Mouse (Mus musculus) myocyte (in vitro differentiated cells): ENCODE data around the gene Rab24.

ENCODE experiments used
- CEBPB ChIP-seq: IDR thresholded peaks from 2 replicates; pipeline ENCODE4 v1.6.1; 2011; ENCODE audit warnings: mild to moderate bottlenecking, moderate library complexity; ENCODE audit not compliant: poor library complexity, insufficient read depth, severe bottlenecking
- MAX ChIP-seq: IDR thresholded peaks from one replicate; pipeline ENCODE4 v1.6.1; 2011; ENCODE audit warnings: low read depth, mild to moderate bottlenecking, control low read depth
- MYOG ChIP-seq, 3 experiments: IDR thresholded peaks; one replicate each; pipeline ENCODE4 v1.6.1; 2011; ENCODE audit warnings: control low read depth in 2 of 3, low read depth in 2 of 3, mild to moderate bottlenecking in 2 of 3; ENCODE audit not compliant: insufficient read length in 2 of 3, control insufficient read depth in 1 of 3, insufficient read depth in 1 of 3
- POLR2A ChIP-seq: IDR thresholded peaks from one replicate; pipeline ENCODE4 v1.6.1; 2011; ENCODE audit warnings: low read depth, mild to moderate bottlenecking, control low read depth, moderate library complexity; ENCODE audit not compliant: insufficient read length
- POLR2AphosphoS2 ChIP-seq: IDR thresholded peaks from one replicate; pipeline ENCODE4 v1.6.1; 2011; ENCODE audit warnings: low read depth, control low read depth; ENCODE audit not compliant: insufficient read length
- REST ChIP-seq: IDR thresholded peaks from one replicate; pipeline ENCODE4 v1.6.1; 2011; ENCODE audit warnings: mild to moderate bottlenecking, control low read depth, moderate library complexity; ENCODE audit not compliant: insufficient read depth, insufficient read length
- SRF ChIP-seq: IDR thresholded peaks from one replicate; pipeline ENCODE4 v1.6.1; 2011; ENCODE audit warnings: low read depth; ENCODE audit not compliant: control insufficient read depth, insufficient read length
- TCF12 ChIP-seq: IDR thresholded peaks from one replicate; pipeline ENCODE4 v1.6.1; 2011; ENCODE audit warnings: mild to moderate bottlenecking, control low read depth; ENCODE audit not compliant: poor library complexity, insufficient read depth, severe bottlenecking
- USF1 ChIP-seq: IDR thresholded peaks from one replicate; pipeline ENCODE4 v1.6.1; 2011; ENCODE audit warnings: low read depth, mild to moderate bottlenecking, control low read depth, moderate library complexity

- TF ChIP-seq TCF12 (no peak), USF1 (no peak), POLR2AphosphoS2 (peak; percentile 20), POLR2A (peak; percentile 49), MYOG (IDR thresholded peaks at IDR 0.05; ENCODE audit: control insufficient read depth in 1 of 3, insufficient read depth in 1 of 3, insufficient read length in 2 of 3, low read depth in 2 of 3) (no peak), MAX (no peak), SRF (peak; percentile 41), REST (no peak), CEBPB (no peak)
These were observed 40.8 kb upstream of the Rab24 start, which contains the start of gene Lman2 for GRCm38 (mm10) chr13:55362453-55363060.
